Mouse (Mus musculus) gastrocnemius, adult 2 months (tissue): ENCODE measurements around the gene Morc3. TPM values are rescaled to one million over a fixed set of nuclear protein-coding genes. Genes with fewer than 3 reads are reported as not detected.

Experiments
- DNase-seq: peaks from one replicate; pipeline ENCODE4 v3.0.0; 2022
- H3K27ac ChIP-seq: fragments of 200-600 bp; 2 replicates; pipeline ENCODE4 v1.8.1; 2022; ENCODE audit warnings: mild to moderate bottlenecking
- H3K4me3 ChIP-seq: fragments of 200-600 bp; 2 replicates; pipeline ENCODE4 v1.8.1; 2022; ENCODE audit warnings: mild to moderate bottlenecking, moderate library complexity
- CTCF ChIP-seq: fragments of 200-600 bp; IDR thresholded peaks from 2 replicates; pipeline ENCODE4 v1.8.1; 2022; ENCODE audit warnings: antibody characterized with exemption, mild to moderate bottlenecking, moderate library complexity
- intact Hi-C: fragments of 180-260 bp; cut with DNase I; formaldehyde crosslinking; loops from one replicate; pipeline ENCODE4 v1.15.1; 2025
- total RNA-seq, 2 experiments: library from RNA; stranded (reverse); gene quantifications; 2 replicates each; pipeline ENCODE4 v1.2.3; 2021

Morc3 gene
- total RNA-seq, 2 experiments from 2014 or later: 10.2 to 14.1 TPM

DNA sequence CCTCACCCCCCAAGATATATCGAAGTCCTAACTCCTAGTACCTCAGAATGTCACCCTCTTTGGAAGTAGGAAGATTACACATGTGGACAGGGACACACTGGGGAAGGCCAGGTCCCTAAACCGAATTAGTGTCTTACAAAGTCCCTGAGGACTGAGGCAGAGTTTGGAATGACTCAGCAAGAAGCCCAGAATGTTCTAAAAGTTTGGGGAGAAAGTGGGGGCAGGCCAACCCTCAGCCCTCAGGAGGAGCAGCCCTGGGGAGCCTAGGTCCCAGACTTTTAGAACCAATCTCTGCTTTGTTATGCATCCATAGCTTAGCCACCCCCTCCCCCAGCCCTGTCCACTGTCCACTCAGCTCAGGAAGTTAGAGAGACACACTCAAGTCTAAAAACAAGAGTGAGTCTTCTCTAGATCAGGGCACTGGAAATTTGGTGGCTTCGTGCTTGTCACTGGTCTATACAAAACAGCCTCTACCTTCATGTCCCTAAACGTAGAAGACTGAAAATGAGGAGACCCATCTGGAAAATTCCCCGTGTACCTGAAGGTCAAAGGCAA lies 91.0 kb downstream of the Morc3 start:
- DNase-seq: no peak
- intact Hi-C loops: no loop called here
- Histone ChIP-seq H3K4me3 (no peak overlapping the region), H3K27ac (no peak overlapping the region)
- TF ChIP-seq CTCF: no peak

DNA sequence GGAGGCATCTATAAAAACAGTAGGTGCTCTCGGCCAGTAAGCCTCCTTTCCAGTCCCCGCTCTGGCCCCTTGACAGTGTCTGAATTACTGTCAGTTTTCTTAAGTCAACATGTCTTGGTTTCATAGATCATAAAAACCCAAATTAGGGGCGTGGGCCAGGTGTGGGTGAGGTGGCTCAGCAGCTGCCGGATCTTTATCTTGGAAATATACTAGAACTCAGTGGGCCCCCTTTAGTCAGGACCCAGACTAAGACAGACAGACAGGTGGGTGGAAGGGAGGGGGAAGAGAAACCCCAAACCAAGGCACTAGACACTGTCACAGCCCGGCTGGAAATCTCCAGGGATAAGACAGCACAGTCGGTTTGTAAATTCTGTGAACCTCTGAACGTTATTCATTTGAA lies 91.9 kb downstream of the Morc3 start:
- intact Hi-C loops: no loop called here
- H3K4me3 ChIP-seq: no peak overlapping the region
- no peak overlapping the region for H3K27ac ChIP-seq
- no peak for DNase-seq
- TF ChIP-seq CTCF: no peak

Other genes with a start within 250 kb of the Morc3 start
- 1 to 10 TPM in 1 of 2 experiments, under 1 TPM in 1; 0.67 to 1.1 TPM for gene Setd4, start 228.1 kb upstream of the Morc3 start, total RNA-seq
- gene Cbr1, start 226.3 kb upstream of the Morc3 start, total RNA-seq: 10 to 100 TPM; 17.4 to 27.5 TPM
- gene Gm5678, start 204.0 kb upstream of the Morc3 start, total RNA-seq: 1 to 10 TPM; 1.3 to 1.5 TPM
- gene Cbr3, start 148.9 kb upstream of the Morc3 start, total RNA-seq: 1 to 10 TPM; 1.8 to 2.3 TPM
- 10 to 100 TPM; 28.6 to 48.7 TPM for gene Dop1b, start 120.2 kb upstream of the Morc3 start, total RNA-seq
- gene Chaf1b, start 51.8 kb downstream of the Morc3 start, total RNA-seq: under 1 TPM; 0.20 to 0.25 TPM
- not detected for gene Cldn14, start 176.7 kb downstream of the Morc3 start, total RNA-seq